In the genomic region with DNA sequence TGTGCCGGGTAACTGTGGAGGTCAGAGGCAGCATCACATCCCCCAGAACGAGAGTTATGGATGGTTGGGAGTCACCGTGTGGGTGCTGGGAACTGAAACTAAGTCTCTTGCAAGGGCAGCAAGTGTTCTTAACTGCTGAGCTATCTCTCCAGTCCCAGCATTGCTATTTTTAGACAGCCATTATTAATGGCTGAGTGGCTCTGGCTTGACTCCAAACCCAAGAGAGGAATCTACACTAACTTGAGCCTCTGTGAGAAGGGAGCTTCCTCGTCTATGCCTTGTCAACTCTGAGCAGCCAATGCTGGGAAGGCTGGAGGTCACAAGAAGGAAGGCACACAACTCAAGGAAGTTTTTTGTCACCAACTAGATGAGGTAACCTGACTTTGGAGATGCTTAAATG, we compare ENCODE assay signal across 11 mouse cellular contexts. TPM values are rescaled to one million over a fixed set of nuclear protein-coding genes. Genes with fewer than 3 reads are reported as not detected.
DNase-seq lines count a peak whose midpoint lies in the region; ATAC-seq lines count a peak whose summit lies in the region.
"Had no signal": no experiment of that assay in that cellular context is flagged by ENCODE, and none has a peak within 500 bp of the region (broad histone marks: within the 10 kb centered on the region; RNA-seq: fewer than 3 reads in every experiment).

No protein-coding gene starts in this region.

- WGBS in heart, embryonic 11.5 days (ENCODE audit: insufficient replicate concordance): 55% methylated on average over 4 of the region's 4 CpGs
- WGBS in midbrain, embryonic 11.5 days: 91% methylated on average over 4 of the region's 4 CpGs

- no peaks in the 10 kb centered on the region for H3K36me3 ChIP-seq in heart, embryonic 11.5 days (ENCODE audit: control insufficient read depth, insufficient read depth, low read length)
- no peaks in the 10 kb centered on the region for H3K36me3 ChIP-seq in midbrain, embryonic 11.5 days (ENCODE audit: control insufficient read depth, insufficient read depth, low read length)
- H3K36me3 ChIP-seq: stomach, embryonic 15.5 days had no signal

- H3K27ac ChIP-seq in heart, embryonic 11.5 days (ENCODE audit: low read depth, low read length): no peak overlapping the region
- no peak overlapping the region for H3K27ac ChIP-seq in midbrain, embryonic 11.5 days (ENCODE audit: low read depth, low read length)
- H3K27ac ChIP-seq: stomach, embryonic 15.5 days had no signal

- H3K4me1 ChIP-seq in heart, embryonic 11.5 days (ENCODE audit: control insufficient read depth, insufficient read depth, low read length): no peaks in the 10 kb centered on the region
- no peaks in the 10 kb centered on the region for H3K4me1 ChIP-seq in midbrain, embryonic 11.5 days (ENCODE audit: control insufficient read depth, insufficient read depth, low read length)

- no peaks in the 10 kb centered on the region for H3K27me3 ChIP-seq in heart, embryonic 11.5 days (ENCODE audit: control insufficient read depth, insufficient read depth, low read length)
- H3K27me3 ChIP-seq in midbrain, embryonic 11.5 days (ENCODE audit: control insufficient read depth, insufficient read depth, low read length): no peaks in the 10 kb centered on the region
- H3K27me3 ChIP-seq: stomach, embryonic 15.5 days had no signal

- H3K9ac ChIP-seq in heart, embryonic 11.5 days (ENCODE audit: low read depth, low read length): no peak overlapping the region
- H3K9ac ChIP-seq in midbrain, embryonic 11.5 days (ENCODE audit: low read length): no peak overlapping the region
- H3K9ac ChIP-seq: liver, postnatal 0 days; stomach, embryonic 15.5 days had no signal

- H3K4me3 ChIP-seq in heart, embryonic 11.5 days (ENCODE audit: low read depth, low read length): no peak overlapping the region
- H3K4me3 ChIP-seq in midbrain, embryonic 11.5 days (ENCODE audit: low read depth, low read length): no peak overlapping the region
- H3K4me3 ChIP-seq: erythroblast, embryonic 14.5 days; stomach, embryonic 15.5 days had no signal

- H3K4me2 ChIP-seq in heart, embryonic 11.5 days: no peak overlapping the region
- H3K4me2 ChIP-seq in midbrain, embryonic 11.5 days: no peak overlapping the region
- H3K4me2 ChIP-seq: stomach, embryonic 15.5 days had no signal

- ATAC-seq in heart, embryonic 11.5 days (replicated peaks; ENCODE audit: insufficient number of reproducible peaks, low FRiP score, low TSS enrichment): 0 out of 2 replicates have a peak, but pooled peaks have one; percentile 45
- ATAC-seq in midbrain, embryonic 11.5 days (ENCODE audit: low FRiP score): no peak
- ATAC-seq: liver, postnatal 0 days had no signal

- peak; percentile 78 to 79 for DNase-seq in cerebellum, postnatal 10 days
- DNase-seq in cerebellum, adult 11 months: no peak
- DNase-seq in 416B (ENCODE audit: low read depth): peak; percentile 5
- DNase-seq in kidney, postnatal 10 days: peak; percentile 64
- DNase-seq in layer of hippocampus, adult 18-20 months (ENCODE audit: low spot score in 2 of 2): no peak
- DNase-seq in midbrain, embryonic 11.5 days (ENCODE audit: low spot score, missing footprints): no peak
- no peak for DNase-seq in left cerebral cortex, adult 18-20 months (ENCODE audit: low spot score in 2 of 2)
- DNase-seq: liver, postnatal 0 days had no signal

- no peaks in the 10 kb centered on the region for H3K9me3 ChIP-seq in heart, embryonic 11.5 days (replicated peaks; ENCODE audit: control insufficient read depth, low read length)
- no peaks in the 10 kb centered on the region for H3K9me3 ChIP-seq in midbrain, embryonic 11.5 days (ENCODE audit: control insufficient read depth, low read length)
- H3K9me3 ChIP-seq: stomach, embryonic 15.5 days had no signal

RNA-seq across cellular contexts. Expression of a gene that starts 16.7 kb away (rescaled TPM):
- not detected in 2 replicates for polyA plus RNA-seq in heart, embryonic 11.5 days (2014; fragmentation: Nextera tagmentation; extraction: Ambion mirVana)
- total RNA-seq in layer of hippocampus, adult 18-20 months (2021): not detected
- not detected in 2 replicates for polyA plus RNA-seq in midbrain, embryonic 11.5 days (2014; fragmentation: Nextera tagmentation; extraction: Ambion mirVana)
- total RNA-seq in left cerebral cortex, adult 18-20 months (2021): not detected
- polyA plus RNA-seq: liver, postnatal 0 days had no signal

Comparison
In these comparisons a context has a peak if more than half of its experiments do, and no peak if none do; other contexts are left out.
1. DNase-seq: peak in cerebellum, postnatal 10 days (2 of 2), 416B (single experiment) and kidney, postnatal 10 days (single experiment); none in cerebellum, adult 11 months (single experiment), layer of hippocampus, adult 18-20 months (0 of 2), midbrain, embryonic 11.5 days (single experiment) and left cerebral cortex, adult 18-20 months (0 of 2).